Mouse (Mus musculus) embryonic fibroblast, embryonic 13.5 days (primary cell): ENCODE results near the gene Gm13889.

Source experiments
- CTCF ChIP-seq: IDR thresholded peaks from 2 replicates; pipeline ENCODE4 v1.5.1; 2011; ENCODE audit warnings: mild to moderate bottlenecking, control low read depth, low read length, moderate library complexity, borderline replicate concordance; ENCODE audit not compliant: insufficient read depth
- POLR2A ChIP-seq: IDR thresholded peaks from 2 replicates; pipeline ENCODE4 v1.6.1; 2011; ENCODE audit warnings: low read depth, mild to moderate bottlenecking, control low read depth, low read length, moderate library complexity

- TF ChIP-seq POLR2A, result no peak
- TF ChIP-seq CTCF, result no peak
Observed at GRCm38 (mm10) chr2:93928866-93929265, 28.1 kb downstream of the Gm13889 start.
